Mouse (Mus musculus) cerebellum, postnatal 10 days (tissue): ENCODE results near the gene Gp1ba.
A peak's percentile ranks its signal among the peaks of the same experiment; 100 is the strongest.

Experiments used
- DNase-seq, 2 experiments: peaks; one replicate each; pipeline ENCODE4 v3.0.0; 2021; ENCODE audit warnings: mixed read lengths in 2 of 2

Gp1ba gene

DNA sequence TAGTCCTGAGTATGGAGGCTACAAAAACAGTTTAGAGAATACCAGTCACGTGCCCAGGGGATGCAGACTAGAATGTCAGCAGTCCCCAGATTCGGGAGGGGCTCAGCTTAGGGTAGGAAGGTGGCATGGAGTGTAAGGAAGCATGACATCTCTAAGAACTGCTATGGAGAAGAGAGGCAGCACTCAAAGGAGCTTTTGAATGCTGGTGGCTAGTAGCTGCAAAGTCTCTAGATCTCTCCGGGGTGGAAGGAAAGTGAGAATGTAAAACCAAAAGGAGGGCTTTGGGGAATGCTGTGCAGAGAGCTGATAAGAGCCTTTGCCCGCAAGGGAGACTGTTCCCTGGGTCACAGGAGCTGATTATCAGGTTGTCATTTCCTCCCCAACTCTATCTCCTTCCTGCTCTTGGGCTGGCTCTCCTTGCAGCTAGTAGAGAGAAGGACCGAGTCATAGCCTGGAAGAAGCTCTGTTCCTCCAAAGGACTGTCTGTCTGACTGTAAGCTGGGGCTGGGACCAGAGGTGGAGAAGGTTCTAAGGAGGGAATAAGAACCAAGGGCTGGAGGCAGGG is at the start of gene Gp1ba:
Gene Gp1ba, plus strand, starts transcription at position 409 of the 565 bp plus-strand sequence.
- DNase-seq, result no peak

DNA sequence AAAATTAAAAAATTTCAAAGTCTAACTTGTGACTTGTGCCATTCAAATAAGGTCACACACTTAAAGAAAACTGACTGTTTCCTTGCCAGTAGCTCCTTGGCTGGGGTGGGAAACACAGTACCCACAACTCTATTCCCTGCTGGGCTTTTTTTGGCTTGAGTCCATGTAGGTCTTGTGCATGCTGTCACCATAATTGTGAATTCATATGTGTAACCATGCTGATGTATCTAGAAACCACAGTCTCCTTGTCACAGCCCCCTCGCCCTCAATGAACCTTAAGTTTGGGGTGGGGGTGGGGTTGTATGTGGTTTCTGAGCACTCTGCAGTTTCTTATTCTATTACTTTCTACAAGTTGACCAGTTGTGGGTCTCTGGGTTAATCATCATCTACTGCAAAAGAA is 47.2 kb upstream of the Gp1ba start:
- DNase-seq, result peak; percentile 78 to 84

DNA sequence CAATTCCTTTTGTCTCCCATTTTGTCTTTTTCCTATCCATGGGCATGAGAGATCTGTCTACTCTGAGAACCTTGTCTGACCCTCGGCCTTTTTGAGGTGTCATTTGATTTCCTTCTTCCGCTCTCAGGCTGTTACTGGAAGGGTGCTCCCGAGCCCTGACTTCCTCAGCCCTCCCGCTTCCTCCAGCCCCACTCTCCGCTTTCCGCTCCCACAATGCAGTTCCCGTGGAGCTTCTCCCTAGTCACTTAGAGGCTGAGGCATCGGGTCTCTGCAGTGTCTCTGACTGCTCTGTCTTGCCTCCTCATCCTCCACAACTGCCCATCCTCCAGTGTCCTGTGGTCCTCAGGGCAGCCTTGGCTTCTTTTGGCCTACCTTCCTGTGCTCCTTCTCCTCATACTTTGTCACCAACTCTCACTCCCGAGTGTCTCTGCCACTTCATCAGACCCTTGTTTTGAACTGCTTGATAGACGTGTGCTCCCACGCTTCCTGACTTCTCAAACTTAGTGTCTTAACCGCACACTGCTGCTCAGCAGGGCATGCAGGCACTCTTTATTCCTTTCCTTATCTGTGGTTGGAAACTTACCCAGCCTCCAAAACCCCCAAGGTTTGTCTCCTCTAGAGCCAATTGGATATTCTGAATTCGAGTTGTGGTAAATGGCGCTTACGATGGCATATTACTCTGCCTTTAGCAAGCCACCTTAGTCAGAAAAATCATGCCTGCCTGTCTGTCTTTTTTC is 44.5 kb upstream of the Gp1ba start:
- DNase-seq, result no peak

DNA sequence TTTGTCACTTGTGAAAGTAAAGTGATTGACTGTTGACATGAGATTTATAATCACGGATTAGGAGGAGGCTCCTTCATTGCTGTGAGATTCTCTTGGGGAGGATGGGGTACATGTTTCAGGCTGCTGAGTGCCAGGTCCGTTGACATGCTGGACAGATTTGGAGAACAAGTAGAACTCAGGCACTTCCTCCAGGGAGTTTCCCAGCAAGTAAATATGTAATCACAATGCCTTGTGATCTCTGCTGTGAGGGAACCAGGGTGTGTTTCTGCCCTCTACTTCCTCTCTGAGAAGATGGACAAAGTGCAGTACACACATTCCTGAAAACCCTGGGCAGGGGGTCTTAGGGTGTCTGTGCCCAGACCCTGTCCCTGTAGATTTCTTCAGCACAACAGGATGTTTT is 43.3 kb upstream of the Gp1ba start:
- no peak for DNase-seq

DNA sequence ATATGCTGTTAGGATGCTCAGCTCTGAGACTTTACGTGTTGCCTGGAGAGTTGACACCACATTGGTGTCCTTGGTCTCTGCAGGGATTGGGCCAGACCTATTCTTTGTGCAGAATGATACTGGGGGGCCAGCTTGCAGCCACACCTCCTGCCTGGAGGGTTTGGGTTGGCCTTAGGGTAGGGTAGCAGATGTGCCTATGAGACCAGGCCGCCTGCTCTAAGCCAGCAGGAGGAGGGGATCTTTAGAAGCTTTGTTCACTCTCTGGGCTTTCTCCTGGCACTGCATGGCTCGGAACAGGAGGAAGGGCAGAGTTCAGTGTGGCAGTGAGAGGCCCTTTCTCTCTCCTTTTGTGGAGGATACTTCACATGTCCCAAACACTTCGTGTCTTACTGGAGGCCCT is 42.8 kb upstream of the Gp1ba start:
- peak in 1 of 2 experiments; percentile 39 for DNase-seq

DNA sequence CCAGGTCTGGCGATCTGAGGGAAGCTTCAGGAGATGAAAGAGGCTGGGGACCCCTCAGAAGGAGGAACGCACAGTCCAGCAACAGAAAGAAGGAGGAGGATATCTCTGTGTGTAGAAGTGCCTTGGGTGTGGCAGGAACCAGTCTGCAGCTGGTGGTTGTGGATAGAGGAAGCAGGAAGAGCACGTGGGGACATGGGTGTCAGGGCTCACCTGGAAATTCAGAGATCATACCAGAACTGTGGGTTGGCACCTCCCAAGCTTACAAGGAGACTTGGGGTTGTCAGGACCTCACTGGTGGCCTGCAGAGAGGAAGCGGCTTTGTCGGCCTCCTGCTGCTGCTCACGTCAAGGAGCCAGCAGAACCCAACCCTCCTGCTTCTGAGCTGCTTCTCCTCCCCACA is 41.6 kb upstream of the Gp1ba start:
- no peak for DNase-seq

DNA sequence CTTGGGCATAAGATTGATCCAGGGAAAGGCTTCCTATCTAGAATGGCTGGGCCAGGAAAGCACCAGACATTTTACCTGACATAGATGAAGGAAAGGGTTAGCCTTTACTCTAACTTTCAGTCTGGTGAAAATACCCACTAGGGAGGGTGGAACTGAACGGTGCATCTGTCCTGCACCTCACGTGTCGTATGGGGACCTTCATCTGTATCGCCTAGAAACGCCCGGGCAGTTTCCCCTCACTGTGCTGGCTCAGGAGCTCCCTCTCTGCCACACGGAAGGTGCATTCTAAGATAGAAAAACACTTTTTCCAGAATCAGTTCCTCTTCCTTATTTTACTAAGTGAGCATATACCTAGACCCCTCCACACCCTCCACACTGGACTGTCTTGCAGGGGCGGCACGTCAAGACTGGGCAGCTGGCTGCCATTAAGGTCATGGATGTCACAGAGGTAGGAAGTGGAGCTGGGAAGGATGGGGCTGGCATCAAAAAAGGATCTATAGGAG is 40.4 kb upstream of the Gp1ba start:
- DNase-seq, result no peak

DNA sequence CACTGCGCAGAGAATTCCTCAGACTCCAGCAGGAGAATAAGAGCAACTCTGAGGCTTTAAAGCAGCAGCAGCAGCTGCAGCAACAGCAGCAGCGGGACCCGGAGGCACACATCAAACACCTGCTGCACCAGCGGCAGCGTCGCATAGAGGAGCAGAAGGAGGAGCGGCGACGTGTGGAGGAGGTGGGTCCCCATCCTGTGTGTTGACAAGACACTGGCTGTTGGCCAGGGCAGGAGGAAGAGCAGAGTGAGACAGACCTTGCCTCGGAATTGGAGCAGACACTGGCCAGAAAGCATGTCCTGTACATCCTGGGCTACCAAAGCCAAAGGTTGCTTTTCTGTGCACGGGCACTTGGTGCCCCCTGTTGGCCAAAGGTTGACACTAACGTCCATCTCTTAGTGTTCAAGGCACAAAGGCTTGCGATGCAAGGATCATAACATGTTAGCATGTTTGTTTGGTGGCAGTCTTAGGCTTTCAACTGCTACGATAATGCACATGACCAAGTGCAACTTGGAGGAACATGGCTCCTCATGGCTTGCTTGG is 33.8 kb upstream of the Gp1ba start:
- peak; percentile 87 to 90 for DNase-seq

DNA sequence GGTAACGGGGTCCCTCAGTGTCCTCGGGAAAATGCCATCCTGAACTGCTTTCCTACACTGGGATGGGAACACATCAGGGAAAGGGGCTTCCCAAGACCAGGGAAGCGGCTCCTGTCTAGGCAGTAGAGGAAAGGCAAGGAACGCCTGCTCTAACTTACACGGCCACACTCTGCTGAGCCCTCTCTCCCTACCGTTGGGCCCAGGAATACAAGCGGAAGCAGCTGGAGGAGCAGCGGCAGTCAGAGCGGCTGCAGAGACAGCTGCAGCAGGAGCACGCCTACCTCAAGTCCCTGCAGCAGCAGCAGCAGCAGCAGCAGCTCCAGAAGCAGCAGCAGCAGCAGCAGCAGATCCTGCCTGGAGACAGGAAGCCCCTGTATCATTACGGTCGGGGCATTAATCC is 32.2 kb upstream of the Gp1ba start:
- no peak for DNase-seq

DNA sequence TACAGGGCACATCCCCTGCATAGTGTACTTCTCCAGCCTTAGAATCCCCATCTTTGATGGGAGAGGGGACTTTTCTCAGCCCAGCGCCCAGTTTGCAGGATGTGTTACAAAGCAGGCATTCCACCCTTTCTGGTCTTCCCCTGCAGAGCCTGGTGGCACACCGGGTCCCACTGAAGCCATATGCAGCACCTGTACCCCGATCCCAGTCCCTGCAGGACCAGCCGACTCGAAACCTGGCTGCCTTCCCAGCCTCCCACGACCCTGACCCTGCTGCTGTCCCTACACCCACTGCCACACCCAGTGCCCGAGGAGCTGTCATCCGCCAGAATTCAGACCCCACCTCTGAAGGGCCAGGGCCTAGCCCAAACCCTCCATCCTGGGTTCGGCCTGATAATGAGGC is 31.3 kb upstream of the Gp1ba start:
- no peak for DNase-seq

DNA sequence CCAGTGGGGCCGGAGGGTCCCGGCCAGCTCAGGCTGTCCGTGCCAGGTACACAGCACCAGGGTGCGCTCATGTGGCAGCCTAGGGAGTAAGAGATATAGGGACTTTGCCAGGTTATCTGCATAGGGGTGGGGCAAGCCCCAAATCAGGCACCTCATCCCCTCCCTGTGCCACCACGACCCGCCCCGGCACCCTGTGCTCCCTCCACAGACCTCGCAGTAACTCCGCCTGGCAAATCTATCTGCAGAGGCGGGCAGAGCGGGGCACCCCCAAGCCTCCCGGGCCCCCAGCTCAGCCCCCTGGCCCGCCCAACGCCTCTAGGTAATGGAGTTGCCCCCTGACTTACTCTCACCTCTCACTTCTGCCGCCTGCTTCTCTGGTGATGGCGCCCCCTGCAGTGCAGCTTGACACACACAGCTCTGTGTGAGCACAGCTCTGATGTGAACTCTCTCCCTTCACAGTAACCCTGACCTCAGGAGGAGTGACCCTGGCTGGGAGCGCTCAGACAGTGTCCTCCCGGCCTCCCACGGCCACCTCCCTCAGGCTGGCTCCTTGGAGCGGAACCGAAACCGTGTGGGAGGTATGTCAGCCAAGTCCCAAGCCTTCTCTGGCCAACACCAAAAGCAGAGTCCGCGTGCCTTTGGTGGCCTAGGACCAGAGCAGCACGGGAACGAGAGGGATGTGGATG is 30.4 kb upstream of the Gp1ba start:
- DNase-seq, result peak; percentile 46 to 49

DNA sequence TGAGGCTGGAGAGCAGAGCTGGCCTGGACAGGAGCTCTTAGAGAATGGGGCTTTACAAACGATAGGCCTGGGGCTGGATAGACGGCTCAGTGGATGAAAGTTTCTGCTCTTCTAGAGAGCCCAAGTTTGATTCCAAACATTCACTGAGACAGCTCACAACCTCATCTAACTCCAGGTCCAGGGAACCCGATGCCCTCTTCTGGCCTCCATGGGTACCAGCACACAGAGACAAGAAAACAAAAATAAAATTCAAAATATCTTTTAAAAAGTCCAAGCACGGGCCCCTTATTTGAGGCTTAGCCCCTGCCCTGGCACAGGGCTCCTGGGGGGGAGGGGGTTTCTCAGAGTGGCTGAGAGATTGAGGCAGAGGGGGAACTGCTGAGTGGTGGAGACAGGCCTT is 28.2 kb upstream of the Gp1ba start:
- DNase-seq, result no peak

DNA sequence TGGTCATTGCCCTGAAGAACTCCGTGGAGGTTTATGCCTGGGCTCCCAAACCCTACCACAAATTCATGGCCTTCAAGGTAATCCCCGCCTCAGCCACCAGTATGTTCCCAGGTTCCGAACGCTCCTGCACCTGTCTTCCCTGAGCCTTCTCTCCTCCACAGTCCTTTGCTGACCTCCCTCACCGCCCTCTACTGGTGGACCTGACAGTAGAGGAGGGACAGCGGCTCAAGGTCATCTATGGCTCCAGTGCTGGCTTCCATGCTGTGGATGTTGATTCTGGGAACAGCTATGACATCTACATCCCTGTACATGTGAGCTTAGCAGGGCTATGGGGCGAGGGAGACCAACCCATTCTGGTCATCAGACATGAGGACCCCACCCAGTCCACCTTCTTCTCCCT is 26.4 kb upstream of the Gp1ba start:
- peak in 1 of 2 experiments; percentile 33 for DNase-seq

DNA sequence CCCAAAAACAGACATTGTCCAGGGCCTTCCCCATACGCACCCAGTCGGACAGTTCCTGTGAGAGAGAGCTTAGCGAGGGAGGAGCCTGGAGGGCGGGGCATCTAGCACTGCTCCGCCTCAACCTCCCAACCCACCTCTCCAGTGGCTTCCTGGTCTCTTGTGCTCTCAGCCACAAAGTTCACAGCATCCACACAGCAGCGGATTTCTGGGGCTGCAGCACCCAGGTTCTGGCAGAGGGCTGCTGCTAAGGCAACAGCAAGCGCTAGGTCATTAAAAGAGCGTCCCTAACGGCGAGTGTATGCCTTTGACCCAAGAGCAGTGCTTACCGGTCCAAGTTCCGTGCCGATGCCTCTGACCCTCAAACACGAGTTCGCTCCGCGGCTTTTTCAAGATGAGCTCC is 23.8 kb upstream of the Gp1ba start:
- peak; percentile 45 to 52 for DNase-seq

DNA sequence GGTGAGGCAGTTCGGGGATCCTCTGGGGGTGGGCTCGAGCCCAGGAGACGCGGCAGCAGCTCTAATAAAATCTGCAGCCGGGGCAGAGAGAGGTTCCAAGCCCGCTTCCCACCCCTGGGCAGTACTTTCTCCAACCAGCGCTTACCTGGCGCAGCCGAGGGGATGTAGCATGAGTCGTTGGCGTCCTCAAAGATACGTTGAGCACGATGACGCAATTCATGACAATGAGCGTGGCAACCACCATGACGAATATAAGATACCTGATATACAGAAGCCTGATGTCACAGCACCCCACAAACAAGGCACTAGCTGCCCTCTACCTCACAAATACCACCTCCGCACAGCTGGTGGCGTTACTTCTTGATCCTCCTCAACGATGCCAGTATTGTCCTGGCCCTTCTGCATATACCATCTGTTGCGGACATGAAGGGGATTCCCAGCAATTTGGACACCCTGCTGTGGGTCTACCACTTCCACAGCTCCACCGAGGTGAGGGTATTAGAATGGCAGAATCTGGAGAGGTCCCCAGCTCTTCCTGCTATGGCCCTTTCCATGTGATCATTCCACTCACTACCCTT is 23.3 kb upstream of the Gp1ba start, which contains the start of gene 4930544D05Rik:
Gene 4930544D05Rik, plus strand, starts transcription at position 333 of the 578 bp plus-strand sequence.
- DNase-seq, result peak; percentile 52 to 54

DNA sequence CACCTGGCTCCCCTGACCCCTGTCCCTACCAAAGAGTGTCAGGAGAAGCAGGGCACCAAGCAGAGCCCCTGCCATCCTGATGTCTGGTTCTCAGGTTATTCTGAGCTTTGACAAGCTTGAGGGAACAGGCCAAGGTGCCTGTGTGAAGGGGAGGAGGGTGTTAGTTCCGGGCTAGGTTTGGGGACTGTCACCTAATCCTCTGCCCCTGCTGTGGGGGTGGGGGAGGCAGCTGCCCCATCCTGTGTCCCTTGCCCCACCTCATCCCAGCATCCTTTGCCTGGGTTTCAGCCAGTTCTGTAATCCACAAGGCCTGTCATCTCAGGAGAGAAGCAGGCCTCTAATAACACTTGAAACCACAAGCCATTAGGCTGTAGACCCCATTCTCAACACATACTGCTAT is 19.8 kb upstream of the Gp1ba start, which contains the start of gene Chrne:
Gene Chrne, minus strand, starts transcription at position 116 of the 400 bp plus-strand sequence.
- no peak for DNase-seq

DNA sequence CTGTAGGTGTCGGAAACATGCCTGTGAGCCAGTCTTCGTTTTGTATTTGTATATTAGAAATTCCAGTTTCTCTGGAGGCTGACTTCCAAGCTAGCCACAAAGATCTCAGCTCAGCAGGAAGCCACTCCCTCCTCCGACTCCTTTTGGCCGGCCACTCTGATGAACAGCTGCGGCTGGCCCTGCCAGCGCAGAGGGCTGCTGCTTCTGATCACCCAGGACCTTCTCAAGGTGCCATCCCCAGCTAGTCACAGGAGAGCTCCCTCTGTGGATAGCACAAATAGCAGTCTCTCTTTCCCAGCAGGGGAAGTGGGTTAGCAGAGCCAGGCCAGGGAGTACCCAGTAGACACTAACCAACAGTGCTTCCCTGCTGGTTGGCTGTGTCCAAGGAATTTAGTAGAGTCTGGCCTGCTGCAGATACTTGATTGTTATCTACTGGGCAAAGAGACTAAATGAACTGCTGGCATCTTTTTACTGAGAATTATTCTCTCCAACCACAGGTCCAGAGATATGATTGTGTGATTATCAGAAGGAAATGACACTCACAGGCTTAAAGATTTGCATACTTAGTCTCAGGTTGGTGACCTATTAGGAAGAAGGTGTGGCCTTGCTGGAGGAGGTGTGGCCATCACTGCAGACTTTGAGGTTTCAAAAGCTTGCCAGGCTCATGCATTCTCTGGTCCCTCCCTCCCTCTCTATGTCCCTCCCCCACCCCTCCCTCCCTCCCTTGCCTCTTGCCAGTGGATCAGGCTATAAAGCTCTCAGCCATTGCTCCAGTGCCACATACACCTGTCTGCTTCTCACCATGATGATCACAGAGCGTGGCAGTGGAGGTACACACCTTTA is 16.7 kb upstream of the Gp1ba start:
- DNase-seq, result peak in 1 of 2 experiments; percentile 42

DNA sequence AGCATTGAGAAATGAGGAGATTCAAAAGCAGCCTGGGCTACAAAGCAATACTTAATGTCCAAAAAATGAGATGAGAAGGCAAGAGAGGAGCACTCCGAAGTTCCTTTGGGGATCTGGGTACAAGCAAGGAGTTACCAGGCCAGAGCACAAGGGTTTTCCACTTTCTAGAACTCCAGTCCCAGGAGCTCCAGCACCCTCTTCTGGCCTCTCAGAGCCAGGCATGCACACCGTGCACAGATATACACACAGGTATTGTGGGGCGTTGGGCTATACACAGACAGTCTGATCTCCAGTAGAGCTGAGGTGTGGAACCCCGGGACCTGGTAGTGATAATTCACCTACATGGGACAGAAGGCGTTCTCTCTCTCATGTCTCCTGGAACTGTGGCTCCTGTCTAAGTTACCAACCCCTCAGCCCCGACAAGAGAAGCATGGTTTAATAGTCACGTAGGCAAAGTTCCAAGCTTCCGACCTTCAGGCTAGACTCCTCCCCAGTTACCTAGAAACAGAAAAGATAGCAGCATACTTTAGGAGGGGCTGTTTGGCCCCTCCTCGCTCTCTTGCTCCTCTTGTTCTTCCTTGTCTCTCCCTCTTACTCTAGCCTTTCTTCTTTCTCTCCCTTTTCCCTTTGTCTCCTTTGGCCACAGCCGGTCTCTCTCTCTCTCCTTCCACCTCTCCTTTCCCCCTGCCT is 15.7 kb upstream of the Gp1ba start:
- DNase-seq, result no peak

DNA sequence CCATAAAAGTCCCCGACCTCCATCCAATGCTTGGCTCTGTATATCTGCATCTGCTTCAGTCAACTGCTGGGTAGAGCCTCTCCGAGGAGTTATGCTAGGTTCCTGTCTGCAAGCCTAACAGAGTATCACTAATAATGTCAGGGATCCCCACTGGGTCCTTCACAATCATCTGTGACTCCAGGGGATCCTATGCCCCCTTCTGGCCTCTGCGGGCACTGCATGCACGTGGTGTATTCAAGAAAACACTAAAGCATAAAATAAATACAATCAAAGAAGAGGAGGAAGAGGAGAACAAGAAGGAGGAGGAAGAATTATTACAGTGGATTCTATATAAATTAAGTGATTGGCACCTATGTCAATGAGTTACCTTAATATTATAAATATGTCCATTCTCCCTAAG is 13.4 kb upstream of the Gp1ba start:
- DNase-seq, result peak; percentile 75 to 82

DNA sequence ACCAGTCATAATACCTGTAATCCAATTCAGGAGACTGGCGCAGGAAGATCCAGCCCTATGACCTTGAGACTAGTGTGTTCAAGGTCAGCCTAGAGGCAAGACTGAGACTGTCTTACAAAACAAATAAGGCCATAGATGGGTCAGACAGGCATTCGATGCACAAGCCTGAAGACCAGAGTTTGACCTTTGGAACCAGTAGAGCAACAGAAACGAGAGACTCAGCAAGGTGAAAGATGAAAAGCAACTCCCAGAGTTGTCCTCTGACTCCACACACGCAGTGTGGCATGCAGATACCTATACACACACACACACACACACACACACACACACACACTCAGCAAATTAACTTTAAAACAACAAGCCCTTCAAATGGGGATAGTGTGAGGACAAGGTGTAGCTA is 12.0 kb upstream of the Gp1ba start:
- DNase-seq, result no peak

DNA sequence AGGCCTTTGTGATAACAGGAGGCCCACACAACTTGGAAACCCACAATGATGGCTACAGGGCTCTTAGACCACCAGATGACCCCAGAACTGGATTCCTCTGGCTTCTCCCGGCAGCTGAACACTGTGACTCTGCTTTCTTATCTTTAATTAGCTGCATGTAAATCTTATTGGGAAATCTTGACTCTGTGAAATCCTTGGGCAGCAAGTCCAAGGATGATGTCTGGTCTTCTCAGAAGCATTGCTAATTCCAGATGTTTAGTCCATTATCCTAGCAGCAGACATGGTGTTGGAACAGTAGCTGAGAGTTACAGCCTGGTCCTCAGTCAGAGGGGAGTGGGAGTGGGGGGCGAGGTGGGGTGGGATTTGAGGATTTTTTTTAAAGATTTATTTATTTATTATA is 10.5 kb upstream of the Gp1ba start:
- no peak for DNase-seq

DNA sequence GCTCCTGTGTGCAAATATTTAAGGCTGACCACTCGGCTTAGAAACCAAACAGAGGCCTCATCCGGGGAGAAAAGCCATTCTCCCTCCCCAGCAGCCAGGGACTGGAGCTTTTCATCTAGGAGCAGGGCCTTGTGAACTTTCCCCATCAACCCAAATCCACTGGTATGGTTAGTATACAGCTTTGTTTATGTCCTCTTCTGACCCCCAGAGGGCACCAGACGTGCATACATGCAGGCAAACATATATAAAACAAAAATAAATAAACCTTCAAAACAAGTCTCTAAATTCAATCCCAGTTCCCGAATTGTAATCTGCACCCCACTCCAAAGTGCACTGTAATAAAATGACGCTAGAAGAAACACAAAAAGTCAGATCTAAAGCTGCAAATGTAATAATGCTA is 9.4 kb upstream of the Gp1ba start:
- no peak for DNase-seq
